Mouse (Mus musculus): ENCODE data around the gene Ints7.

Gene Ints7

GRCm38 (mm10) chr1:191585704-191586103 is 10.3 kb downstream of the Ints7 start:
- DNase-seq, result no peak

DNA sequence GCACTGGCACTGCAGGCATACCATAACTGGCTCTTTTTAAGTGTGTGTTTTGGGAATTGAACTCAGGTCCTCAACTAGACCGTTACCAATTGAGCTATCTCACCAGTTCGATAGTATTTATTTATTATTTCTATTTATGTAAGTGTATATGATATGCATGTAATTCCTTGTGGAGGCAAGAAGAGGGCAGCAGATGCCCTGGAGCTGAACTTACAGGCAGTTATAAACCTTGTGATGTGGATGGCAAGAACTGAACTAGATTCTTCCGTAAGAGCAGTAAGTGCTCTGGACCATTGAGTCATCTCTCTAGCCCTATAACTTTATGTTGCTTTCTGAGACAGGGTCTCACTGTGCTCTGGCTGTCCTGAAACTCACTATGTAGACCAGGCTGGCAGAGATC is 11.6 kb downstream of the Ints7 start:
- DNase-seq, result no peak

DNA sequence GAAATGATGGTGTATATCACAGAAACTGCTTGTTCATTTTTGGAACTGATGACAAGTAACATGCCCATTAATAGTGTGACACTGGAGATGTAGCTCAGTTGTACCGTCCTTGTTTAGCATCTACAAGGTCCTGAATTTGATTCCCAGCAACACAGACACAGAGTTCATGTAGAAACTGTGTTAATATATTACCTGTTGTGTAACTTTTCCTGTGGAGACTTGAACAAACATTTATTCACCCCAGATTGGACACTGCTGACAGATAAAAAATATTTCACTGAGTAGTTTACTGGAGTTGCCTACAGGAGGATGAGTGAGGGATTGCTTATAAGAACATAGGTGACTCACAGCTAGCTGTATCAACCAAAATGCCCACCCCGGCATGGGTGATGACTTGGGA is 13.3 kb downstream of the Ints7 start:
- no peak for DNase-seq

DNA sequence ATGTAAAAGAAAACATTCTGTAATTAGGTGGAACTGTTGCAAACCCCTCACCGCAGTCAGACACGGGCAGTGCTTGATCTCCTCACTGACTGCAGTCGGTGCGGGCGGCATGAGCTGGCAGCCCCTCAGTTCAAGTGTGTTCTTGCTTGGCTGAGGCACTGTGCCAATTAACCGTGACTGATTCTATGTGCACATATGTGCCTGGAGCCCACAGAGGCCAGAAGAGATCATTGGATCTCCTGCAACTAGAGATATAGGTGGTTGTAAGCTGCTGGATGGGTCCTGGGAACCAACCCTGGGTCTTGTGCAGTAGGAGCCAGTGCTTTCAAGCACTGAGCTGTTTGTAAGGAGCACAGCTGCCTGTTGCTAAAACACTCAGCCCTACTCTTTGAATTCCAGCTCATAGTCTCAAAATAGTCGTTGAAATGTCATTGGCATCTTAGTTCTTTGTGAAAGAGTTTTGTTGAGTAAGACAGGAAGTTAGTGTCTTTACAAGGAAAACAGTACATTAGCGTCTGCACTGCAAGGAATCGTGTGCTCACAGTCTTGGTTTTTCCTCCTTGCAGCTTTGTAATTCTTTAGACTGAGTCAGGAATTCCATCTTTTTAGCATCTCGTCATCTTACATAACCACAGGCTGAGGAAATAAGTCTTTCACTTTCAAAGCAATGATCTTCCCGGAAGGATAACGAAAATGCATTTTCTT is 16.7 kb downstream of the Ints7 start:
- peak; percentile 49 to 51 for DNase-seq

- no peak for DNase-seq
Measured at GRCm38 (mm10) chr1:191596076-191596475, 20.6 kb downstream of the Ints7 start.

- no peak for DNase-seq
Measured at GRCm38 (mm10) chr1:191599210-191599609, 23.8 kb downstream of the Ints7 start.

- no peak for DNase-seq
Measured at GRCm38 (mm10) chr1:191604690-191605089, 29.3 kb downstream of the Ints7 start.

GRCm38 (mm10) chr1:191609051-191609450 is 33.6 kb downstream of the Ints7 start:
- no peak for DNase-seq

GRCm38 (mm10) chr1:191609578-191609977 is 34.1 kb downstream of the Ints7 start:
- DNase-seq, result no peak

- DNase-seq, result no peak
Measured at GRCm38 (mm10) chr1:191610357-191610756, 34.9 kb downstream of the Ints7 start.

DNA sequence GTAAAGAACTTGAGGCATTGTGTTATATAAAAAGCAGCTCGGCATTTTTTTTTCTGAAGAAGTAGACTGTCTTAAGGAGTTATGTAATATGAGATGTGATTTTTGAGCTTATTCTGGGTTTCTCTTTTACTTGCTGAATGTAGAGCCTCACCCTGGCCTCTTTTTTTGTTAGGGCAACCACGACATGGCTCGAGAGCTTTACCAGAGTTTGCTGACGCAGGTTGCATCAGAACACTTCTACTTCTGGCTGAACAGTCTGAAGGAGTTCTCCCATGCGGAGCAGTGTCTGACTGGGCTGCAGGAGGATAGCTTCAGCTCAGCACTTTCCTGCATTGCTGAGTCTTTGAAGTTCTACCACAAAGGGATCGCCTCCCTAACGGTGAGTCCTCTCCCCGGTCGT is 36.2 kb downstream of the Ints7 start:
- DNase-seq, result no peak

DNA sequence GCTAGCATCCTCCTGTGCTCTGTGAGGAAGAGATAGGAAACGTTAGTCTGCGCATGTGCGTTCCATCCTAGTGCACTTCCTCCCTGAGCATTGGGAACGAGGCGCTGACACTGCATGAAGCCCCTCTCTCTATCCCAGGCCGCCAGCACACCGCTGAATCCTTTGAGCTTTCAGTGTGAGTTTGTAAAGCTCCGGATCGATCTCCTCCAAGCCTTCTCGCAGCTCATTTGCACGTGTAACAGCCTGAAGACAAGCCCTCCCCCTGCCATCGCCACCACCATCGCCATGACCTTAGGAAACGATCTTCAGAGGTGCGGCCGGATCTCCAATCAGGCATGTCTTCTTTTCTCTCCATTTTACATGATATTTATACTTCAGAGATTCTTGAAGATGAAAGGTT is 37.4 kb downstream of the Ints7 start:
- DNase-seq, result no peak

DNA sequence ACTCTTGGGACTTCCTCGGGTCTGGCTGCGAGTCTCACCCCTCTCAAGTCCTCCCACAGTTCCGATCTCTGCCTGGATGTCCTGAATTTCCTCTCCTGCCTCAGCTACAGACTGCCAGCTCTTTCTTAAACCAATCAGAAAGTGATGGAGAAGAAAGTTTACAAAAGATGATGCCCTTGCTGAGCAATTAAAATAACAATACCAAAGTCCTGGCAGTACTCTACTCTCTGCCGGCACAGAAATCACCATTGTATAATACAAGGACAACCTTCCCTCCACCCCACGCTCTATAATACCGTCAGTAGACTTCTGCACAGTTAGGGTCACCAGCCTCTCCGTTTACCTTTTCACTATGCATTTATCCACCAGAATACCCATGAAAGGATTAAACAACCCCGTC is 40.8 kb downstream of the Ints7 start:
- no peak for DNase-seq

- DNase-seq, result no peak
Measured at GRCm38 (mm10) chr1:191617589-191617988, 42.2 kb downstream of the Ints7 start.

DNA sequence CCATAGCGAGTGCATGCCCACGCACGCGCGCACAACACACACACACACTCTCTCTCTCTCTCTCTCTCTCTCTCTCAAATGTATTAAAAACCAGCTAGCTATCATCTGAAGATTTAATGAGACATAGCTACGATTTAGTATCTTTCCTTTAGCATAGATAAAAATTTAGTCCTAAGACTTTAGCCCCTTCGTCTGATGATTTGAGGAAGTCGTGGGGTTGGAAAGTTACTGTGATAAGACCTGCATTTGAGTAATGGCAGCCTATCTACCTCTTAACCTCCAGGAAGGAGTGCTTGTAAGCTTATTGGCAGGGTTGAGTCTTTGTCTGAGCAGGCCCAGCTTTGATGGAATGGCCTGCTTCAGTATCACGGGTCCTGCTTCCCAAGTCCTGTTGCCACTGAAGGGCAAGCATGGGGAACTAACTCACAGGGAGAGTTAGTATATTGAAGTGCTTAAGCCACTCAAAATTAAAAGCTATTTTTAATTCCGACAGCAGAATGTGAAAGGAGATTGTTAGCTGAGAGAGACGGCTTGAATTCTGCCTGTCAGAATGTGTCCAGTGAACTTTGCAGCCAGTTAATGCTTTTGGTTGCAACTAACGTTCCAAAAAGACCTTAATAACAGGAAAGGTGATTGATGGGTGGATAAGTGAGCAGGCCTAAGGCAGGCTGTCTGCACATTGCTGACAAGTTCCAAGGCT is 42.8 kb downstream of the Ints7 start:
- no peak for DNase-seq

DNA sequence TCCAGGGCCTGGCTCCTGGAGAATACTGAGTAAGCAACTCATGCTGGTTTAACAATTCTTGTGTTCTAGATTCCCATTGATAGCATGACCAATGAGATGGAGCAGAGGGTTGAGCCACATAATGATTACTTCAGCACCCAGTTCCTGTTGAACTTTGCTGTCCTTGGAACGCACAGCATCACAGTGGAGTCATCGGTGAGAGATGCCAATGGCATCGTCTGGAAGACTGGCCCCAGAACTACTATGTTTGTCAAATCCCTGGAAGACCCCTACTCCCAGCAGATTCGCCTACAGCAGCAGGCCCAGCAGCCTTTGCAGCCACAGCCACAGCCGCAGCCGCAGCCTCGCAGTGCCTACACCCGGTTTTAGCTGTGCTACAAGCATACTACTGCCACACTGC is 45.7 kb downstream of the Ints7 start:
- no peak for DNase-seq

DNA sequence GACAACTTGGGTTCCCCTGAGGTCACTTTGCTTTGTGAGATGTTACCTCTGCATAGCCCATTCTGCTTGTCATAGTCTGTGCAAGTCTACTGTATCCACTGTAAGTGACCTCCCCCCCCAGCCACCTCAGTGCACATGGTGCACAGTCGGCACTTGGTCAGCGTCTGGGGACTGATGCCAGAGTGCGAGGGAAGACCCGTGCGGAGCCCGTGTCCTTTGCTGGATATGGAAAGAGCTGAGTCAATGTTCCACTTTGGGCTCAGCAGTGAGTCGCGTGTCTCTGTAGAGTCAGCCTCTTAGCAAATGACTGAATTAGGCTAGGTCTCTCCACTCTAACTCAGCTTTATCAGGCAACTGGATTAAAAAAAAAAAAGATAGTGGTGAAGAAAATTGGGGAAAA is 47.4 kb downstream of the Ints7 start:
- DNase-seq, result no peak

DNA sequence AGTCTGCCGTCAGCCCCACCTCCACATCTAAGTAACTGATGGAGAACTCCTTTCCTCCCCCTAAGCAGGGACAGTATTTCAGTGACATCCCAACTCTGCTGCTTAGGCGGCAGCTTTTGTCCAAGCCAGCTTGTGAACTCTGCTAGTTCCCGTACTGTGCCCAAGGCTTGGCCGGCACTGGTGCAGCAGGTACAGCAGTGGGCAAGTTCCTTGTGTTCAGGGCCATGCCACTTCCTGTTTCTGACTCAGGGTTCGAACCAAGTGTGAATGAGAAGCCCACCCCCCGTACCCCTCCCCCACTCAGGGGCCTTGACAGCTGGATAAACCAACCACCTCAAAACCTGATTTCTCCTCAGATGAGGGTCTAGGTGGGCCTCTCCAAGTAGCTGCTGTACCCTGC is 49.1 kb downstream of the Ints7 start:
- no peak for DNase-seq

GRCm38 (mm10) chr1:191625026-191625425 is 49.6 kb downstream of the Ints7 start:
- DNase-seq, result no peak

GRCm38 (mm10) chr1:191625620-191626019 is 50.2 kb downstream of the Ints7 start:
- DNase-seq, result no peak

DNA sequence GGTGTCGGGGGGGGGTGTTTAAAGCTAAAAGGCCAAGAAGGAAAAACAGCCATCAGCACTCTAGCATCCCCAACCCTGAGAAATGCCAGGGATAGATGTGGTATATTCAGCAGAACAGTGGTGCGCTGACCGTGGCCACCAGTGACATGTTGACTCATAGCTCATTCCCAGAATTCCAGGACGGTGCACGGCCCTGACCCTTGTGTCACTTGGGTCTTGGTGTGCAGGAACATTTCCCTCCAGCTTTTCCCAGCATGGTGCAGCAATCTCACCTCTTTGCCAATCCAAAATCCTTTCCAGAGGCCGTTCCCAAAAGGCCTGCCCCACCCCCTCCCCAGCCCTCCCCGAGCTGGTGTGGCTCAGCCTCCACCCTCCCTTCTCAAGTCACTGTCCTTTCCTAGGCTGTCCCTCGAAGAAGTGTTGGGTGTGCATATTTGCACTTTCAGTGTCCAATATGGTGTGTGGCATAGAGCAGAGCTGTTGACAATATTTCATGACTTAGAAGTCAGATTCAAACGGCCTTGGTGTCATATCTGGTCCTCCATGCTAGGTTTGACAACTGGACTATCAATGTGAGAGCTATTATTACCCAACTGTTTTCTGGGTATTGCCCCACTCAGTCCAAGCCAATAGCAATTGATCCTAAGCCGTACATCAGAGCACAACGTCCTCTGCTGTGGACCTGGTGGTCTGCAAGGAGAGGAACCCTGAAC is 53.2 kb downstream of the Ints7 start:
- no peak for DNase-seq

- no peak for DNase-seq
Measured at GRCm38 (mm10) chr1:191629170-191629636, 53.8 kb downstream of the Ints7 start.

GRCm38 (mm10) chr1:191632511-191633095 is 57.2 kb downstream of the Ints7 start:
- no peak for DNase-seq

DNA sequence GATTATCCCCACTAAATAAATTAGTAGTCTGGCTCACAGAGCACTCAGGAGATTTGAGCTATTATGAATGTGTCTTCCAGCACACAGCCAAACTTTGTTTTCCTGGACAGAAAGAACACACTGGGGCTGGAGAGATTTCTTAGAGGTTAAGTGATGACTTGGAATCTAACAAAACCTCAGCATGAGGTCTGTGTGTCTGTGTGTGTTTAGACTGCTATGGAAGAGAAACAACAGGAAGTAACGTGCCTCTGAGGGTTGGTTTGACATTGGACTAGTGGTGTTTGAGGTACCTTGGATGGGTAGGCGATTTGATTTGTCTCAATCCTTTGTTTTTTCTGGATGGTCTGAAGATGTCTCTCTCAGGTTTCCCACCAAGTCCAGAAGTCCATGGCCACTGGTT is 58.7 kb downstream of the Ints7 start:
- no peak for DNase-seq

All from lung, postnatal 4 days (tissue).